Mouse (Mus musculus) heart, adult 2 months (tissue): ENCODE measurements at regions not wholly inside any gene's neighbourhood (a gene's known extent, or its start where the extent isn't known, plus 50 kb on each side); places are given as distances from the start of the nearest gene placed in this dataset.

Experiments used
- DNase-seq, 2 experiments: peaks; one replicate each; pipeline ENCODE4 v3.0.0; 2021
- H3K27ac ChIP-seq: fragments of 200-600 bp; 2 replicates; pipeline ENCODE4 v1.8.1; 2022
- H3K27me3 ChIP-seq: fragments of 200-500 bp; 2 replicates; pipeline ENCODE4 v1.6.1; 2012; ENCODE audit warnings: mild to moderate bottlenecking, low read length, inconsistent platforms, mixed read lengths; ENCODE audit not compliant: control insufficient read depth, insufficient read depth
- H3K36me3 ChIP-seq: fragments of 200-500 bp; 2 replicates; pipeline ENCODE4 v1.6.1; 2012; ENCODE audit warnings: low read length, inconsistent platforms; ENCODE audit not compliant: control insufficient read depth, insufficient read depth
- H3K4me1 ChIP-seq: fragments of 200-500 bp; 2 replicates; pipeline ENCODE4 v1.6.1; 2011; ENCODE audit warnings: low read length; ENCODE audit not compliant: control insufficient read depth, insufficient read depth
- H3K4me3 ChIP-seq: fragments of 200-600 bp; 2 replicates; pipeline ENCODE4 v1.8.1; 2022
- H3K79me2 ChIP-seq: fragments of 200-500 bp; replicated peaks from 2 replicates; pipeline ENCODE4 v1.6.1; 2012; ENCODE audit warnings: mild to moderate bottlenecking, inconsistent platforms, low read length, moderate library complexity, mixed read lengths; ENCODE audit not compliant: control insufficient read depth, insufficient read depth
- H3K9ac ChIP-seq: fragments of 200-500 bp; 2 replicates; pipeline ENCODE4 v1.6.1; 2012; ENCODE audit warnings: low read depth, mild to moderate bottlenecking, control low read depth, inconsistent platforms, low read length, mixed read lengths
- CTCF ChIP-seq: fragments of 200-600 bp; IDR thresholded peaks from 2 replicates; pipeline ENCODE4 v1.8.1; 2022; ENCODE audit warnings: antibody characterized with exemption, mild to moderate bottlenecking, moderate library complexity
- EP300 ChIP-seq: fragments of 200-500 bp; IDR thresholded peaks from 2 replicates; pipeline ENCODE4 v1.6.1; 2011; ENCODE audit warnings: low read depth, low read length, control low read depth; ENCODE audit not compliant: insufficient read depth
- POLR2A ChIP-seq: fragments of 200-500 bp; IDR thresholded peaks from 2 replicates; pipeline ENCODE4 v1.6.1; 2011; ENCODE audit warnings: mild to moderate bottlenecking, low read depth, low read length, control low read depth; ENCODE audit not compliant: insufficient read depth
- WGBS: fragments of 180-500 bp; shearing (Covaris S2); methylation state at CpG from one replicate; pipeline ENCODE4 v1.1.7; 2018; 5-methylcytosine and 5-hydroxymethylcytosine counted together
- intact Hi-C: fragments of 180-260 bp; cut with DNase I; formaldehyde crosslinking; loops from one replicate; pipeline ENCODE4 v1.15.1; 2025

- H3K36me3 ChIP-seq = peaks cover 2% of the 10 kb centered on the region; the same call in 1 of the 2 replicates
- no peak overlapping the region for H3K4me3 ChIP-seq
- peak; percentile 37 to 63 for DNase-seq
- 0 out of 2 replicates have a peak, but pooled peaks have one; percentile 48 for TF ChIP-seq EP300
- TF ChIP-seq POLR2A = peak; percentile 24; the same call in 1 of the 2 replicates
- TF ChIP-seq CTCF = no peak
- no peaks in the 10 kb centered on the region for H3K27me3 ChIP-seq
- WGBS = 12% methylated on average over 10 of the region's 10 CpGs
- 0 out of 2 replicates have a peak overlapping the region, but pooled peaks have one; percentile 0 for H3K9ac ChIP-seq
- H3K27ac ChIP-seq = peak overlapping the region; percentile 63
- H3K79me2 ChIP-seq = no peaks in the 10 kb centered on the region
- intact Hi-C loops = no loop called here
- peaks cover 7% of the 10 kb centered on the region for H3K4me1 ChIP-seq
These were observed 69.1 kb upstream of the Rapgef5 start for GRCm38 (mm10) chr12:117447223-117447622.

GRCm38 (mm10) chr12:117447843-117448728 is 68.2 kb upstream of the Rapgef5 start:
- Histone ChIP-seq H3K9ac (no peak overlapping the region; the same call in 1 of the 2 replicates), H3K36me3 (peaks cover 2% of the 10 kb centered on the region; the same call in 1 of the 2 replicates), H3K4me1 (peaks cover 7% of the 10 kb centered on the region), H3K27me3 (no peaks in the 10 kb centered on the region), H3K4me3 (no peak overlapping the region), H3K27ac (peak overlapping the region; percentile 63), H3K79me2 (no peaks in the 10 kb centered on the region)
- WGBS = 46% methylated on average over 19 of the region's 19 CpGs
- TF ChIP-seq CTCF = no peak
- TF ChIP-seq POLR2A = no peak
- no peak for TF ChIP-seq EP300
- intact Hi-C loops = loop anchor here (2.0 kb wide), 1 partner anchor 87 kb away; no protein-coding TSS in a partner anchor
- peak; percentile 21 to 34 for DNase-seq

- H3K4me1 ChIP-seq = peaks cover 7% of the 10 kb centered on the region
These were observed 67.2 kb upstream of the Rapgef5 start for GRCm38 (mm10) chr12:117449080-117449479.

GRCm38 (mm10) chr12:117450106-117450505 is 66.2 kb upstream of the Rapgef5 start:
- TF ChIP-seq EP300 (peak; percentile 87), CTCF (no peak), POLR2A (peak; percentile 22; the same call in 1 of the 2 replicates)
- Histone ChIP-seq H3K4me3 (no peak overlapping the region), H3K36me3 (peaks cover 2% of the 10 kb centered on the region; the same call in 1 of the 2 replicates), H3K4me1 (peaks cover 7% of the 10 kb centered on the region), H3K27ac (peak overlapping the region; percentile 76), H3K79me2 (no peaks in the 10 kb centered on the region), H3K27me3 (no peaks in the 10 kb centered on the region), H3K9ac (no peak overlapping the region)
- DNase-seq = peak; percentile 30 to 50
- intact Hi-C loops = loop anchor here (5.0 kb wide), 1 partner anchor 302 kb away; no protein-coding TSS in a partner anchor

More at GRCm38 (mm10) chr12:117449080-117449479, 67.2 kb upstream of the Rapgef5 start:
- intact Hi-C loops = loop anchor here (2.0 kb wide), 1 partner anchor 86 kb away; no protein-coding TSS in a partner anchor
- 88% methylated on average over 2 of the region's 2 CpGs for WGBS
- TF ChIP-seq POLR2A = no peak
- DNase-seq = no peak
- H3K27me3 ChIP-seq = no peaks in the 10 kb centered on the region
- no peaks in the 10 kb centered on the region for H3K79me2 ChIP-seq
- H3K36me3 ChIP-seq = peaks cover 2% of the 10 kb centered on the region; the same call in 1 of the 2 replicates
- no peak overlapping the region for H3K9ac ChIP-seq
- H3K27ac ChIP-seq = peak overlapping the region; percentile 76
- H3K4me3 ChIP-seq = no peak overlapping the region

- H3K27me3 ChIP-seq = no peaks in the 10 kb centered on the region
- DNase-seq = no peak
- H3K79me2 ChIP-seq = no peaks in the 10 kb centered on the region
- H3K9ac ChIP-seq = no peak overlapping the region
- intact Hi-C loops = loop anchor here (5.0 kb wide), 1 partner anchor 301 kb away; no protein-coding TSS in a partner anchor
- peaks cover 7% of the 10 kb centered on the region for H3K4me1 ChIP-seq
- H3K4me3 ChIP-seq = no peak overlapping the region
- TF ChIP-seq CTCF (no peak), POLR2A (no peak), EP300 (no peak)
- peaks cover 2% of the 10 kb centered on the region; the same call in 1 of the 2 replicates for H3K36me3 ChIP-seq
- 65% methylated on average over 3 of the region's 3 CpGs for WGBS
- peak overlapping the region; percentile 76 for H3K27ac ChIP-seq
These were observed 65.4 kb upstream of the Rapgef5 start for GRCm38 (mm10) chr12:117450871-117451270.
